22 mouse cellular contexts compared by ENCODE assay signal in genomic region chr7:48261511-48261910, GRCm38 (mm10).
"Had no signal": no experiment of that assay in that cellular context is flagged by ENCODE, and none has a peak within 500 bp of the region (broad histone marks: within the 10 kb centered on the region; RNA-seq: fewer than 3 reads in every experiment).

No protein-coding gene starts in this region.

- DNase-seq: heart, postnatal 10 days; heart, postnatal 14 days; heart, postnatal 36 days; heart, postnatal 4 days; kidney, adult 11 months; kidney, adult 18-20 months; kidney, adult 2 months; kidney, adult 8-10 months; kidney, adult 9 months; kidney, postnatal 10 days; kidney, postnatal 14 days; kidney, postnatal 25 days; kidney, postnatal 36 days; kidney, postnatal 4 days; layer of hippocampus, adult 9-11 months; layer of hippocampus, postnatal 36 days had no signal

- ATAC-seq: hindbrain, embryonic 16.5 days; hindbrain, postnatal 0 days; inflammation-experienced regulatory T-cells, adult 6 months; intestine, embryonic 15.5 days; intestine, embryonic 16.5 days; intestine, postnatal 0 days had no signal
